Mouse (Mus musculus) hindbrain, embryonic 15.5 days (tissue): ENCODE results near the gene Igsf21. TPM values are rescaled to one million over a fixed set of nuclear protein-coding genes. Genes with fewer than 3 reads are reported as not detected.
A peak's percentile ranks its signal among the peaks of the same experiment; 100 is the strongest.

Experiments used
- ATAC-seq: fragments of 200-750 bp; cut with Nextera tagmentation; 2 replicates; pipeline ENCODE4 v1.8.0; 2017; ENCODE audit warnings: low read depth, moderate number of reproducible peaks, moderate TSS enrichment; ENCODE audit not compliant: low FRiP score
- H3K27ac ChIP-seq: fragments of 300-500 bp; sonication (generic); replicated peaks from 2 replicates; pipeline ENCODE4 v1.5.1; 2015; ENCODE audit warnings: mild to moderate bottlenecking, inconsistent platforms
- H3K27me3 ChIP-seq: fragments of 300-500 bp; sonication (generic); 2 replicates; pipeline ENCODE4 v1.6.1; 2015; ENCODE audit warnings: control low read depth, inconsistent platforms
- H3K36me3 ChIP-seq: fragments of 300-500 bp; sonication (generic); 2 replicates; pipeline ENCODE4 v1.6.1; 2015; ENCODE audit warnings: control low read depth, inconsistent platforms
- H3K4me1 ChIP-seq: fragments of 300-500 bp; sonication (generic); replicated peaks from 2 replicates; pipeline ENCODE4 v1.6.1; 2015; ENCODE audit warnings: control low read depth, inconsistent platforms
- H3K4me2 ChIP-seq: fragments of 300-500 bp; sonication (generic); 2 replicates; pipeline ENCODE4 v1.6.1; 2015; ENCODE audit warnings: moderate library complexity, mild to moderate bottlenecking, inconsistent platforms
- H3K4me3 ChIP-seq: fragments of 300-500 bp; sonication (generic); 2 replicates; pipeline ENCODE4 v1.5.1; 2015; ENCODE audit warnings: mild to moderate bottlenecking, inconsistent platforms
- H3K9ac ChIP-seq: fragments of 300-500 bp; sonication (generic); 2 replicates; pipeline ENCODE4 v1.6.1; 2015; ENCODE audit warnings: inconsistent platforms
- H3K9me3 ChIP-seq: fragments of 300-500 bp; sonication (generic); 2 replicates; pipeline ENCODE4 v1.6.1; 2016; ENCODE audit warnings: control low read depth, inconsistent platforms
- WGBS: fragments of 180-500 bp; shearing (Covaris S2); methylation state at CpG from one replicate; pipeline ENCODE4 v1.1.7; 2015; 5-methylcytosine and 5-hydroxymethylcytosine counted together
- polyA plus RNA-seq: library from polyadenylated mRNA; unstranded; fragments of >200 nt; fragmentation: Nextera tagmentation; extraction: Ambion mirVana; gene quantifications from 2 replicates; pipeline ENCODE4 v1.2.1, GENCODE M21; 2015

The Igsf21 gene
- polyA plus RNA-seq, 1 experiment from 2014 or later, result 102 TPM

GRCm38 (mm10) chr4:140104795-140105194 lies 141.8 kb downstream of the Igsf21 start:
- Histone ChIP-seq H3K27me3 (no peaks in the 10 kb centered on the region), H3K4me2 (no peak overlapping the region), H3K9ac (no peak overlapping the region), H3K27ac (no peak overlapping the region), H3K36me3 (no peaks in the 10 kb centered on the region), H3K4me1 (peaks cover 65% of the 10 kb centered on the region), H3K4me3 (no peak overlapping the region), H3K9me3 (no peaks in the 10 kb centered on the region)
- 14% methylated on average over 6 of the region's 6 CpGs for WGBS
- ATAC-seq, result no peak

- no peak overlapping the region for H3K9ac ChIP-seq
- H3K36me3 ChIP-seq, result no peaks in the 10 kb centered on the region
- peak overlapping the region; percentile 10; the same call in 1 of the 2 replicates for H3K4me3 ChIP-seq
- H3K27me3 ChIP-seq, result no peaks in the 10 kb centered on the region
- H3K9me3 ChIP-seq, result no peaks in the 10 kb centered on the region
- H3K4me2 ChIP-seq, result peak overlapping the region; percentile 46
- peaks cover 60% of the 10 kb centered on the region for H3K4me1 ChIP-seq
- 2% methylated on average over 28 of the region's 28 CpGs for WGBS
- H3K27ac ChIP-seq, result peak overlapping the region; percentile 76
- 0 out of 2 replicates have a peak, but pooled peaks have one; percentile 9 for ATAC-seq
Measured at GRCm38 (mm10) chr4:140103341-140104027, 143.1 kb downstream of the Igsf21 start.

- H3K9me3 ChIP-seq, result no peaks in the 10 kb centered on the region
- no peak for ATAC-seq
- H3K4me1 ChIP-seq, result peaks cover 54% of the 10 kb centered on the region
- no peak overlapping the region for H3K27ac ChIP-seq
- WGBS, result 14% methylated on average over 11 of the region's 11 CpGs
- H3K36me3 ChIP-seq, result no peaks in the 10 kb centered on the region
- no peaks in the 10 kb centered on the region for H3K27me3 ChIP-seq
- no peak overlapping the region for H3K9ac ChIP-seq
- H3K4me2 ChIP-seq, result peak overlapping the region; percentile 46; the same call in 1 of the 2 replicates
- no peak overlapping the region for H3K4me3 ChIP-seq
Measured at GRCm38 (mm10) chr4:140102581-140103200, 143.9 kb downstream of the Igsf21 start.

GRCm38 (mm10) chr4:140101106-140101505 lies 145.5 kb downstream of the Igsf21 start:
- Histone ChIP-seq H3K27me3 (no peaks in the 10 kb centered on the region), H3K4me3 (no peak overlapping the region), H3K9ac (no peak overlapping the region), H3K4me2 (no peak overlapping the region), H3K4me1 (peaks cover 52% of the 10 kb centered on the region), H3K36me3 (no peaks in the 10 kb centered on the region), H3K27ac (no peak overlapping the region), H3K9me3 (no peaks in the 10 kb centered on the region)
- 75% methylated on average over 5 of the region's 5 CpGs for WGBS
- ATAC-seq, result no peak

- 18% methylated on average over 1 of the region's 1 CpGs for WGBS
- H3K9ac ChIP-seq, result no peak overlapping the region
Measured at GRCm38 (mm10) chr4:140100141-140100540, 146.4 kb downstream of the Igsf21 start.

GRCm38 (mm10) chr4:140096283-140096682 lies 150.3 kb downstream of the Igsf21 start:
- H3K4me2 ChIP-seq, result no peak overlapping the region
- no peak for ATAC-seq
- H3K36me3 ChIP-seq, result no peaks in the 10 kb centered on the region
- H3K27ac ChIP-seq, result no peak overlapping the region
- no peaks in the 10 kb centered on the region for H3K27me3 ChIP-seq
- no peak overlapping the region for H3K4me3 ChIP-seq
- peaks cover 36% of the 10 kb centered on the region for H3K4me1 ChIP-seq
- no peaks in the 10 kb centered on the region for H3K9me3 ChIP-seq
- 65% methylated on average over 2 of the region's 2 CpGs for WGBS
- H3K9ac ChIP-seq, result no peak overlapping the region

More at GRCm38 (mm10) chr4:140100141-140100540, 146.4 kb downstream of the Igsf21 start:
- H3K27me3 ChIP-seq, result no peaks in the 10 kb centered on the region
- peak overlapping the region; percentile 37; the same call in 1 of the 2 replicates for H3K27ac ChIP-seq
- peaks cover 51% of the 10 kb centered on the region for H3K4me1 ChIP-seq
- no peaks in the 10 kb centered on the region for H3K9me3 ChIP-seq
- H3K4me3 ChIP-seq, result no peak overlapping the region
- no peak overlapping the region for H3K4me2 ChIP-seq
- ATAC-seq, result no peak; the same call in 1 of the 2 replicates
- no peaks in the 10 kb centered on the region for H3K36me3 ChIP-seq

- Histone ChIP-seq H3K36me3 (no peaks in the 10 kb centered on the region), H3K9ac (no peak overlapping the region), H3K9me3 (no peaks in the 10 kb centered on the region), H3K4me2 (no peak overlapping the region), H3K4me1 (peaks cover 24% of the 10 kb centered on the region), H3K27ac (no peak overlapping the region), H3K27me3 (no peaks in the 10 kb centered on the region), H3K4me3 (no peak overlapping the region)
- no peak; the same call in 1 of the 2 replicates for ATAC-seq
- 32% methylated on average over 2 of the region's 2 CpGs for WGBS
Measured at GRCm38 (mm10) chr4:140094835-140095234, 151.7 kb downstream of the Igsf21 start.

GRCm38 (mm10) chr4:140092367-140092766 lies 154.2 kb downstream of the Igsf21 start:
- peaks cover 16% of the 10 kb centered on the region for H3K4me1 ChIP-seq
- 78% methylated on average over 11 of the region's 11 CpGs for WGBS
- no peak overlapping the region for H3K9ac ChIP-seq
- H3K4me2 ChIP-seq, result no peak overlapping the region
- ATAC-seq, result no peak
- H3K4me3 ChIP-seq, result no peak overlapping the region
- no peaks in the 10 kb centered on the region for H3K9me3 ChIP-seq
- H3K27me3 ChIP-seq, result no peaks in the 10 kb centered on the region
- no peaks in the 10 kb centered on the region for H3K36me3 ChIP-seq
- H3K27ac ChIP-seq, result no peak overlapping the region

- no peak overlapping the region for H3K27ac ChIP-seq
- H3K27me3 ChIP-seq, result no peaks in the 10 kb centered on the region
- no peak overlapping the region for H3K9ac ChIP-seq
- ATAC-seq, result no peak
- H3K36me3 ChIP-seq, result no peaks in the 10 kb centered on the region
- H3K4me3 ChIP-seq, result no peak overlapping the region
- 67% methylated on average over 3 of the region's 3 CpGs for WGBS
- peaks cover 16% of the 10 kb centered on the region for H3K4me1 ChIP-seq
- H3K9me3 ChIP-seq, result no peaks in the 10 kb centered on the region
- no peak overlapping the region for H3K4me2 ChIP-seq
Measured at GRCm38 (mm10) chr4:140091693-140092092, 154.9 kb downstream of the Igsf21 start.

- H3K36me3 ChIP-seq, result no peaks in the 10 kb centered on the region
- no peaks in the 10 kb centered on the region for H3K9me3 ChIP-seq
- no peak overlapping the region for H3K4me2 ChIP-seq
- 93% methylated on average over 4 of the region's 4 CpGs for WGBS
- H3K27me3 ChIP-seq, result no peaks in the 10 kb centered on the region
- no peak for ATAC-seq
- H3K4me1 ChIP-seq, result peaks cover 20% of the 10 kb centered on the region
- no peak overlapping the region for H3K4me3 ChIP-seq
- no peak overlapping the region for H3K27ac ChIP-seq
- H3K9ac ChIP-seq, result no peak overlapping the region
Measured at GRCm38 (mm10) chr4:140089676-140090075, 156.9 kb downstream of the Igsf21 start.

- peaks cover 19% of the 10 kb centered on the region for H3K4me1 ChIP-seq
- no peak for ATAC-seq
- H3K27ac ChIP-seq, result no peak overlapping the region
- H3K36me3 ChIP-seq, result no peaks in the 10 kb centered on the region
- no peak overlapping the region for H3K9ac ChIP-seq
- H3K4me2 ChIP-seq, result no peak overlapping the region
- no peak overlapping the region for H3K4me3 ChIP-seq
- no peaks in the 10 kb centered on the region for H3K9me3 ChIP-seq
- 77% methylated on average over 12 of the region's 12 CpGs for WGBS
- no peaks in the 10 kb centered on the region for H3K27me3 ChIP-seq
Measured at GRCm38 (mm10) chr4:140088711-140089440, 157.7 kb downstream of the Igsf21 start.

GRCm38 (mm10) chr4:140086192-140086591 lies 160.4 kb downstream of the Igsf21 start:
- peaks cover 28% of the 10 kb centered on the region for H3K4me1 ChIP-seq
- ATAC-seq, result no peak
- H3K27ac ChIP-seq, result no peak overlapping the region
- H3K9ac ChIP-seq, result no peak overlapping the region
- H3K9me3 ChIP-seq, result no peaks in the 10 kb centered on the region
- H3K4me2 ChIP-seq, result no peak overlapping the region
- WGBS, result 56% methylated on average over 7 of the region's 7 CpGs
- no peaks in the 10 kb centered on the region for H3K27me3 ChIP-seq
- H3K36me3 ChIP-seq, result no peaks in the 10 kb centered on the region
- no peak overlapping the region for H3K4me3 ChIP-seq
